Mouse (Mus musculus) bone marrow macrophage, adult 2 months (primary cell): ENCODE data around the gene Cldn5. TPM values are rescaled to one million over a fixed set of nuclear protein-coding genes. Genes with fewer than 3 reads are reported as not detected.

Experiments used
- H3K27ac ChIP-seq: 2 replicates; pipeline ENCODE4 v1.5.1; 2012; ENCODE audit warnings: low read depth, low read length; ENCODE audit not compliant: insufficient read depth
- H3K4me1 ChIP-seq: 2 replicates; pipeline ENCODE4 v1.6.1; 2012; ENCODE audit warnings: low read length; ENCODE audit not compliant: control insufficient read depth, insufficient read depth
- H3K4me3 ChIP-seq: 2 replicates; pipeline ENCODE4 v1.5.1; 2012; ENCODE audit warnings: mild to moderate bottlenecking, low read length, moderate library complexity; ENCODE audit not compliant: insufficient read depth
- CTCF ChIP-seq: IDR thresholded peaks from 2 replicates; pipeline ENCODE4 v1.5.1; 2012; ENCODE audit warnings: low read depth, mild to moderate bottlenecking, low read length, moderate library complexity
- POLR2A ChIP-seq: IDR thresholded peaks from 2 replicates; pipeline ENCODE4 v1.6.1; 2012; ENCODE audit warnings: mild to moderate bottlenecking, low read depth, low read length, borderline replicate concordance
- polyA plus RNA-seq: library from polyadenylated mRNA; stranded (reverse); fragments of >200 nt; gene quantifications from 2 replicates; pipeline ENCODE4 v1.2.4, GENCODE M21; 2012; ENCODE audit not compliant: missing spikeins, insufficient read depth, insufficient read length

Cldn5 gene
- polyA plus RNA-seq = not detected in 2 replicates

GRCm38 (mm10) chr16:18776556-18777100 is at the start of gene Cldn5:
Gene Cldn5 (plus strand): TSS chr16:18776847.
- peak within 1 kb of the TSS; percentile 21 for H3K4me3 ChIP-seq
- no peak within 1 kb of the TSS for H3K27ac ChIP-seq
- no peak for TF ChIP-seq POLR2A
- TF ChIP-seq CTCF = no peak
- peaks cover 2% of the 10 kb centered on the region; the same call in 1 of the 2 replicates for H3K4me1 ChIP-seq

- H3K4me1 ChIP-seq = peaks cover 5% of the 10 kb centered on the region; the same call in 1 of the 2 replicates
- no peak overlapping the region for H3K27ac ChIP-seq
These were observed 48.8 kb upstream of the Cldn5 start for GRCm38 (mm10) chr16:18727536-18728499.

GRCm38 (mm10) chr16:18729185-18729584 is 47.5 kb upstream of the Cldn5 start:
- H3K4me1 ChIP-seq = peaks cover 5% of the 10 kb centered on the region; the same call in 1 of the 2 replicates
- no peak overlapping the region for H3K4me3 ChIP-seq
- TF ChIP-seq POLR2A = no peak
- H3K27ac ChIP-seq = no peak overlapping the region

More at GRCm38 (mm10) chr16:18727536-18728499, 48.8 kb upstream of the Cldn5 start:
- H3K4me3 ChIP-seq = no peak overlapping the region
- TF ChIP-seq CTCF (no peak), POLR2A (no peak)

- no peak overlapping the region for H3K4me3 ChIP-seq
- no peak for TF ChIP-seq CTCF
- TF ChIP-seq POLR2A = no peak
- H3K4me1 ChIP-seq = peaks cover 5% of the 10 kb centered on the region; the same call in 1 of the 2 replicates
- H3K27ac ChIP-seq = no peak overlapping the region
These were observed 46.0 kb upstream of the Cldn5 start for GRCm38 (mm10) chr16:18730640-18731039.

GRCm38 (mm10) chr16:18733100-18733956 is 43.3 kb upstream of the Cldn5 start:
- H3K4me3 ChIP-seq = peak overlapping the region; percentile 65
- TF ChIP-seq CTCF = no peak
- TF ChIP-seq POLR2A = no peak
- H3K27ac ChIP-seq = peak overlapping the region; percentile 27; the same call in 1 of the 2 replicates
- H3K4me1 ChIP-seq = peaks cover 5% of the 10 kb centered on the region; the same call in 1 of the 2 replicates

GRCm38 (mm10) chr16:18738303-18738702 is 38.3 kb upstream of the Cldn5 start:
- H3K27ac ChIP-seq = no peak overlapping the region
- H3K4me1 ChIP-seq = no peaks in the 10 kb centered on the region
- TF ChIP-seq POLR2A (no peak), CTCF (no peak)

GRCm38 (mm10) chr16:18746268-18747122 is 30.2 kb upstream of the Cldn5 start:
- TF ChIP-seq POLR2A (no peak), CTCF (no peak)
- Histone ChIP-seq H3K27ac (no peak overlapping the region), H3K4me3 (no peak overlapping the region), H3K4me1 (no peaks in the 10 kb centered on the region)

More at GRCm38 (mm10) chr16:18738303-18738702, 38.3 kb upstream of the Cldn5 start:
- no peak overlapping the region for H3K4me3 ChIP-seq

GRCm38 (mm10) chr16:18751101-18751500 is 25.5 kb upstream of the Cldn5 start:
- H3K27ac ChIP-seq = no peak overlapping the region
- H3K4me3 ChIP-seq = no peak overlapping the region
- no peaks in the 10 kb centered on the region for H3K4me1 ChIP-seq
- TF ChIP-seq CTCF (no peak), POLR2A (no peak)
